Mouse (Mus musculus) kidney, adult 2 months (tissue): ENCODE results near the gene Zc3h12c.

Experiments
- CTCF ChIP-seq: fragments of 200-500 bp; conservative IDR thresholded peaks from 2 replicates; pipeline ENCODE4 v1.5.1; 2011; ENCODE audit warnings: low read depth, mild to moderate bottlenecking, control low read depth, low read length, moderate library complexity, mixed read lengths; ENCODE audit not compliant: insufficient read depth, insufficient read length
- POLR2A ChIP-seq: fragments of 200-500 bp; IDR thresholded peaks from one replicate; pipeline ENCODE4 v1.6.1; 2011; ENCODE audit warnings: low read depth, low read length, control low read depth

GRCm38 (mm10) chr9:52110738-52111137 is 57.6 kb downstream of the Zc3h12c start:
- TF ChIP-seq CTCF (no peak), POLR2A (no peak)
